Mouse (Mus musculus) forebrain, embryonic 11.5 days (tissue): Measurements from ENCODE around the gene Cerkl. TPM values are rescaled to one million over a fixed set of nuclear protein-coding genes. Genes with fewer than 3 reads are reported as not detected.
A peak's percentile ranks its signal among the peaks of the same experiment; 100 is the strongest.

Experiments
- ATAC-seq: fragments of 200-750 bp; cut with Nextera tagmentation; replicated peaks from 2 replicates; pipeline ENCODE4 v1.8.0; 2017; ENCODE audit warnings: moderate TSS enrichment; ENCODE audit not compliant: low FRiP score
- DNase-seq: peaks from one replicate; pipeline ENCODE4 v3.0.0-alpha.2; 2017; ENCODE audit warnings: low spot score
- H3K27ac ChIP-seq: fragments of 300-500 bp; sonication (generic); 2 replicates; pipeline ENCODE4 v1.5.1; 2014; ENCODE audit warnings: low read depth, low read length
- H3K27me3 ChIP-seq: fragments of 300-500 bp; sonication (generic); 2 replicates; pipeline ENCODE4 v1.6.1; 2014; ENCODE audit warnings: mild to moderate bottlenecking, low read length, mixed read lengths; ENCODE audit not compliant: control insufficient read depth, insufficient read depth
- H3K36me3 ChIP-seq: fragments of 300-500 bp; sonication (generic); 2 replicates; pipeline ENCODE4 v1.6.1; 2014; ENCODE audit warnings: mild to moderate bottlenecking, low read length, moderate library complexity, mixed read lengths; ENCODE audit not compliant: control insufficient read depth, insufficient read depth
- H3K4me1 ChIP-seq: fragments of 300-500 bp; sonication (generic); replicated peaks from 2 replicates; pipeline ENCODE4 v1.6.1; 2014; ENCODE audit warnings: low read length, mixed read lengths; ENCODE audit not compliant: control insufficient read depth, insufficient read depth
- H3K4me2 ChIP-seq: fragments of 300-500 bp; sonication (generic); 2 replicates; pipeline ENCODE4 v1.6.1; 2014; ENCODE audit warnings: low read depth, mild to moderate bottlenecking, low read length, moderate library complexity, mixed read lengths; ENCODE audit not compliant: severe bottlenecking
- H3K4me3 ChIP-seq: fragments of 300-500 bp; sonication (generic); 2 replicates; pipeline ENCODE4 v1.5.1; 2014; ENCODE audit warnings: low read depth, low read length
- H3K9ac ChIP-seq: fragments of 300-500 bp; sonication (generic); 2 replicates; pipeline ENCODE4 v1.6.1; 2014; ENCODE audit warnings: low read length
- H3K9me3 ChIP-seq: fragments of 300-500 bp; sonication (generic); 2 replicates; pipeline ENCODE4 v1.6.1; 2016; ENCODE audit warnings: low read length, mixed read lengths; ENCODE audit not compliant: control insufficient read depth
- WGBS: fragments of 180-500 bp; shearing (Covaris S2); extraction: QIAGEN DNeasy Blood & Tissue Kit; methylation state at CpG from one replicate; pipeline ENCODE4 v1.1.7; 2014; 5-methylcytosine and 5-hydroxymethylcytosine counted together
- polyA plus RNA-seq: library from polyadenylated mRNA; unstranded; fragments of >200 nt; fragmentation: Nextera tagmentation; extraction: Ambion mirVana; gene quantifications from 2 replicates; pipeline ENCODE4 v1.2.1, GENCODE M21; 2014

The Cerkl gene
- polyA plus RNA-seq, 1 experiment from 2014 or later, result 1.2 TPM

GRCm38 (mm10) chr2:79429650-79430049, 26.9 kb downstream of the Cerkl start:
- DNase-seq (no peak), ATAC-seq (no peak)
- WGBS, result 2% methylated on average over 6 of the region's 6 CpGs
- no peaks in the 10 kb centered on the region for H3K9me3 ChIP-seq
- H3K36me3 ChIP-seq, result no peaks in the 10 kb centered on the region
- H3K9ac ChIP-seq, result no peak overlapping the region
- H3K27me3 ChIP-seq, result peaks cover 2% of the 10 kb centered on the region; the same call in 1 of the 2 replicates
- H3K27ac ChIP-seq, result no peak overlapping the region
- no peak overlapping the region for H3K4me3 ChIP-seq
- peaks cover 2% of the 10 kb centered on the region; the same call in 1 of the 2 replicates for H3K4me1 ChIP-seq
- no peak overlapping the region for H3K4me2 ChIP-seq

GRCm38 (mm10) chr2:79429108-79429507, 27.5 kb downstream of the Cerkl start:
- no peaks in the 10 kb centered on the region for H3K36me3 ChIP-seq
- peaks cover 2% of the 10 kb centered on the region; the same call in 1 of the 2 replicates for H3K4me1 ChIP-seq
- H3K27me3 ChIP-seq, result peaks cover 2% of the 10 kb centered on the region; the same call in 1 of the 2 replicates
- 8% methylated on average over 7 of the region's 7 CpGs for WGBS
- no peaks in the 10 kb centered on the region for H3K9me3 ChIP-seq
- peak overlapping the region; percentile 37 for H3K4me3 ChIP-seq
- peak overlapping the region; percentile 80 for H3K4me2 ChIP-seq
- H3K9ac ChIP-seq, result peak overlapping the region; percentile 53
- no peak overlapping the region for H3K27ac ChIP-seq
- ATAC-seq (peak; percentile 43), DNase-seq (no peak)

GRCm38 (mm10) chr2:79428569-79429104, 27.9 kb downstream of the Cerkl start:
- Histone ChIP-seq H3K27me3 (peaks cover 2% of the 10 kb centered on the region; the same call in 1 of the 2 replicates), H3K9me3 (no peaks in the 10 kb centered on the region), H3K9ac (peak overlapping the region; percentile 53), H3K4me2 (peak overlapping the region; percentile 80), H3K4me3 (peak overlapping the region; percentile 37), H3K4me1 (peaks cover 2% of the 10 kb centered on the region; the same call in 1 of the 2 replicates), H3K27ac (no peak overlapping the region), H3K36me3 (no peaks in the 10 kb centered on the region)
- under 1% methylated on average over 32 of the region's 35 CpGs for WGBS
- DNase-seq (peak; percentile 70), ATAC-seq (peak; percentile 80)

- no peak overlapping the region for H3K4me3 ChIP-seq
- no peak overlapping the region for H3K27ac ChIP-seq
- ATAC-seq (no peak), DNase-seq (no peak)
- H3K4me2 ChIP-seq, result no peak overlapping the region
- 21% methylated on average over 6 of the region's 6 CpGs for WGBS
- H3K9me3 ChIP-seq, result no peaks in the 10 kb centered on the region
- peaks cover 2% of the 10 kb centered on the region; the same call in 1 of the 2 replicates for H3K4me1 ChIP-seq
- H3K9ac ChIP-seq, result no peak overlapping the region
- peaks cover 2% of the 10 kb centered on the region; the same call in 1 of the 2 replicates for H3K27me3 ChIP-seq
- H3K36me3 ChIP-seq, result no peaks in the 10 kb centered on the region
These were observed 28.6 kb downstream of the Cerkl start for GRCm38 (mm10) chr2:79428022-79428421.

GRCm38 (mm10) chr2:79421696-79422095, 34.9 kb downstream of the Cerkl start:
- DNase-seq (no peak), ATAC-seq (peak; percentile 78)
- 26% methylated on average over 6 of the region's 6 CpGs for WGBS

GRCm38 (mm10) chr2:79414505-79414904, 42.1 kb downstream of the Cerkl start:
- H3K4me3 ChIP-seq, result no peak overlapping the region
- H3K4me1 ChIP-seq, result no peaks in the 10 kb centered on the region
- DNase-seq (no peak), ATAC-seq (no peak)
- no peak overlapping the region for H3K27ac ChIP-seq
- WGBS, result 83% methylated on average over 7 of the region's 7 CpGs
- H3K9me3 ChIP-seq, result no peaks in the 10 kb centered on the region
- H3K36me3 ChIP-seq, result no peaks in the 10 kb centered on the region
- H3K27me3 ChIP-seq, result no peaks in the 10 kb centered on the region
- H3K4me2 ChIP-seq, result no peak overlapping the region
- no peak overlapping the region for H3K9ac ChIP-seq

More at GRCm38 (mm10) chr2:79421696-79422095, 34.9 kb downstream of the Cerkl start:
- Histone ChIP-seq H3K9ac (no peak overlapping the region), H3K4me1 (no peaks in the 10 kb centered on the region), H3K4me3 (no peak overlapping the region), H3K4me2 (no peak overlapping the region), H3K27me3 (no peaks in the 10 kb centered on the region), H3K27ac (no peak overlapping the region), H3K36me3 (no peaks in the 10 kb centered on the region), H3K9me3 (no peaks in the 10 kb centered on the region)

- H3K4me2 ChIP-seq, result no peak overlapping the region
- no peak for DNase-seq
- no peak for ATAC-seq
- WGBS, result 93% methylated on average over 3 of the region's 3 CpGs
- no peak overlapping the region for H3K9ac ChIP-seq
- no peaks in the 10 kb centered on the region for H3K4me1 ChIP-seq
- H3K27ac ChIP-seq, result no peak overlapping the region
- no peaks in the 10 kb centered on the region for H3K9me3 ChIP-seq
- no peaks in the 10 kb centered on the region for H3K27me3 ChIP-seq
- no peak overlapping the region for H3K4me3 ChIP-seq
- H3K36me3 ChIP-seq, result no peaks in the 10 kb centered on the region
These were observed 45.7 kb downstream of the Cerkl start for GRCm38 (mm10) chr2:79410903-79411255.

- Histone ChIP-seq H3K36me3 (no peaks in the 10 kb centered on the region), H3K9me3 (no peaks in the 10 kb centered on the region), H3K27ac (no peak overlapping the region), H3K4me1 (no peaks in the 10 kb centered on the region), H3K27me3 (no peaks in the 10 kb centered on the region), H3K9ac (no peak overlapping the region), H3K4me3 (no peak overlapping the region), H3K4me2 (no peak overlapping the region)
- WGBS, result 54% methylated on average over 15 of the region's 15 CpGs
- no peak for DNase-seq
- ATAC-seq, result no peak
These were observed 46.2 kb downstream of the Cerkl start for GRCm38 (mm10) chr2:79410247-79410902.
